9 mouse cellular contexts compared by ENCODE assay signal in the genomic region with DNA sequence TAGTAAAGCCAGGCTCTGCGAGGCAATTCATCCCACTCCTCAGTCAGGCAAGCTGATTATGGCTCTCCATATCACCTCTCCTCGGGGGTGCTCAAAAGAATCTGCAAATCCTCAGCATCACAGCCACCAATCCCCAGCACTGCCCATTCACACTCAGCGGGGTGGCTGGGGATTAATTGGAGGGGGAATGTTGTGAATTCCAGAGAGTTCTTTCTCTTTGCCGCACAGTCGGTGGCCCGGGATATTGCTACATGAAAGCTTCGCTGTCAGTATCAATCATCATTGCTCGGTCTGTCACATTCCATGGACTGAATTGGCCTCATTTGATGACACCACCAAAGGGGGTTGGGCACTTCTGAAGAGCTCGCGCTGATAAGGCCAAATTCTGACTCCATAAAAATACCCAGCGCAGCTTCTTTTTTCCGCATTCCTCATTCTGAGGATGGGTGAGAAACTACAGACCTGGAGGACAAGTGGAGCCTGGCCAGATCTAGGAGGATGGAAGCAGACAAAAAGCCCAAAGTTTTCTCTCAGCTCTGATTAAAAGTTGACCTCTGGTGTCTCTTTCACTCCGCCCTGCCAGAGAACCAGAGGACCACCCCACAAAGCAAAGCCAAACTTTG. TPM values are rescaled to one million over a fixed set of nuclear protein-coding genes. Genes with fewer than 3 reads are reported as not detected.
DNase-seq lines count a peak whose midpoint lies in the region; ATAC-seq and TF ChIP-seq lines count a peak whose summit lies in the region.
"Had no signal": no experiment of that assay in that cellular context is flagged by ENCODE, and none has a peak within 500 bp of the region (broad histone marks: within the 10 kb centered on the region; RNA-seq: fewer than 3 reads in every experiment).

No protein-coding gene starts in this region.

- H3K4me1 ChIP-seq in ES-E14 (ENCODE audit: control insufficient read depth in 2 of 2, insufficient read depth in 2 of 2, low read length in 2 of 2, poor library complexity in 1 of 2): no peaks in the 10 kb centered on the region
- peaks cover 11% of the 10 kb centered on the region for H3K4me1 ChIP-seq in forebrain, embryonic 13.5 days
- H3K4me1 ChIP-seq in limb, embryonic 15.5 days: 0 out of 2 replicates have a peak, but pooled peaks cover 2% of the 10 kb centered on the region

- H3K36me3 ChIP-seq in ES-E14 (ENCODE audit: control insufficient read depth, insufficient read depth, low read length, poor library complexity, severe bottlenecking): no peaks in the 10 kb centered on the region
- H3K36me3 ChIP-seq in forebrain, embryonic 13.5 days (ENCODE audit: poor library complexity, severe bottlenecking): no peaks in the 10 kb centered on the region
- no peaks in the 10 kb centered on the region for H3K36me3 ChIP-seq in limb, embryonic 15.5 days

- peak; percentile 14 to 37 for DNase-seq in cerebellum, postnatal 14 days
- DNase-seq in ES-E14 (ENCODE audit: low read depth, low spot score): peak; percentile 33
- no peak for DNase-seq in layer of hippocampus, adult 9-11 months
- DNase-seq in thymus, postnatal 4 days: no peak
- no peak for DNase-seq in layer of hippocampus, adult 2 months (ENCODE audit: low spot score in 2 of 2)
- DNase-seq: adrenal gland, postnatal 25 days had no signal

- peak overlapping the region; percentile 20 for H3K4me2 ChIP-seq in forebrain, embryonic 13.5 days
- H3K4me2 ChIP-seq in limb, embryonic 15.5 days: peak overlapping the region; percentile 22

- no peak overlapping the region for H3K27ac ChIP-seq in ES-E14 (ENCODE audit: insufficient read depth, low read depth, low read length, poor library complexity, severe bottlenecking)
- no peak overlapping the region for H3K27ac ChIP-seq in forebrain, embryonic 13.5 days
- H3K27ac ChIP-seq in limb, embryonic 15.5 days: no peak overlapping the region
- no peak overlapping the region for H3K27ac ChIP-seq in layer of hippocampus, adult 2 months

- no peak for TF ChIP-seq CTCF in layer of hippocampus, adult 2 months (conservative IDR thresholded peaks at IDR 0.05)

- no peak overlapping the region for H3K9ac ChIP-seq in ES-E14 (ENCODE audit: insufficient read depth, low read depth, low read length, poor library complexity, severe bottlenecking)
- H3K9ac ChIP-seq in forebrain, embryonic 13.5 days: no peak overlapping the region
- no peak overlapping the region for H3K9ac ChIP-seq in limb, embryonic 15.5 days

- no peaks in the 10 kb centered on the region for H3K9me3 ChIP-seq in ES-E14 (ENCODE audit: control insufficient read depth, insufficient read depth, low read depth, low read length)
- no peaks in the 10 kb centered on the region for H3K9me3 ChIP-seq in forebrain, embryonic 13.5 days (replicated peaks)
- H3K9me3 ChIP-seq in limb, embryonic 15.5 days: no peaks in the 10 kb centered on the region

- no peak overlapping the region for H3K4me3 ChIP-seq in ES-E14 (ENCODE audit: insufficient read depth in 1 of 2, low read depth in 1 of 2, low read length in 2 of 2, poor library complexity in 1 of 2, severe bottlenecking in 1 of 2)
- H3K4me3 ChIP-seq in forebrain, embryonic 13.5 days: no peak overlapping the region
- no peak overlapping the region for H3K4me3 ChIP-seq in limb, embryonic 15.5 days
- no peak overlapping the region for H3K4me3 ChIP-seq in layer of hippocampus, adult 2 months

- ATAC-seq in cerebellum, adult (ENCODE audit: insufficient number of reproducible peaks, low FRiP score, low TSS enrichment): no peak
- ATAC-seq in forebrain, embryonic 13.5 days: peak; percentile 90
- no peak for ATAC-seq in limb, embryonic 15.5 days (ENCODE audit: insufficient number of reproducible peaks, low FRiP score, low TSS enrichment, low read depth)

- in situ Hi-C loops in ES-E14 (cut with MboI; ENCODE audit: low sequenced_read_pairs in 2 of 2, unreplicated experiment in 2 of 2): no loop called here

- H3K27me3 ChIP-seq in forebrain, embryonic 13.5 days: 0 out of 2 replicates have a peak, but pooled peaks cover 12% of the 10 kb centered on the region
- no peaks in the 10 kb centered on the region for H3K27me3 ChIP-seq in limb, embryonic 15.5 days

- 4% methylated on average over 13 of the region's 13 CpGs for WGBS in forebrain, embryonic 13.5 days
- 7% methylated on average over 13 of the region's 13 CpGs for WGBS in limb, embryonic 15.5 days

TF ChIP-seq in ES-E14, 5 proteins besides CTCF, POLR2A, EP300 and RAD21:
- TF ChIP-seq ZNF384 (IDR thresholded peaks at IDR 0.05; ENCODE audit: low read depth, low read length) (no peak), ZC3H11A (IDR thresholded peaks at IDR 0.05; ENCODE audit: borderline replicate concordance, low read depth, low read length) (no peak), CHD2 (IDR thresholded peaks at IDR 0.05; ENCODE audit: low read depth, low read length) (no peak), HCFC1 (IDR thresholded peaks at IDR 0.05; ENCODE audit: borderline replicate concordance, insufficient read depth, low read length) (no peak), MAFK (IDR thresholded peaks at IDR 0.05; ENCODE audit: insufficient read depth, low read depth, low read length) (no peak)

RNA-seq across cellular contexts. Expression of gene Wls, which starts 57.1 kb away (rescaled TPM):
- 28.2 and 72.1 TPM in 2 replicates for total RNA-seq in ES-E14 (2012; rRNA removed)
- 41.1 and 51.9 TPM in 2 replicates for polyA plus RNA-seq in forebrain, embryonic 13.5 days (2015; fragmentation: Nextera tagmentation; extraction: Ambion mirVana)
- polyA plus RNA-seq in limb, embryonic 15.5 days (2015; fragmentation: Nextera tagmentation; extraction: Ambion mirVana): 182 and 198 TPM in 2 replicates
- total RNA-seq in layer of hippocampus, adult 2 months (2021): 10 to 100 TPM; 19.5 to 22.3 TPM

Comparison
In these comparisons a context has a peak if more than half of its experiments do, and no peak if none do; other contexts are left out.
1. DNase-seq: peak in cerebellum, postnatal 14 days (2 of 2) and ES-E14 (single experiment); none in layer of hippocampus, adult 9-11 months (single experiment), thymus, postnatal 4 days (single experiment) and layer of hippocampus, adult 2 months (0 of 2).